Mouse (Mus musculus) skeletal muscle tissue, adult 2 months (tissue): Measurements from ENCODE around the gene Zfp37.
A peak's percentile ranks its signal among the peaks of the same experiment; 100 is the strongest.
"Not testable (repeated sequence)": the region's sequence is repeated elsewhere in the genome, so short reads cannot be mapped to it uniquely, and the experiment has no call there.

Source experiments
- DNase-seq: peaks from one replicate; pipeline ENCODE4 v3.0.0-alpha.2; 2012; ENCODE audit warnings: low read depth, low spot score

The Zfp37 gene

GRCm38 (mm10) chr4:62210035-62210434 lies 20.8 kb downstream of the Zfp37 start:
- no peak for DNase-seq

DNA sequence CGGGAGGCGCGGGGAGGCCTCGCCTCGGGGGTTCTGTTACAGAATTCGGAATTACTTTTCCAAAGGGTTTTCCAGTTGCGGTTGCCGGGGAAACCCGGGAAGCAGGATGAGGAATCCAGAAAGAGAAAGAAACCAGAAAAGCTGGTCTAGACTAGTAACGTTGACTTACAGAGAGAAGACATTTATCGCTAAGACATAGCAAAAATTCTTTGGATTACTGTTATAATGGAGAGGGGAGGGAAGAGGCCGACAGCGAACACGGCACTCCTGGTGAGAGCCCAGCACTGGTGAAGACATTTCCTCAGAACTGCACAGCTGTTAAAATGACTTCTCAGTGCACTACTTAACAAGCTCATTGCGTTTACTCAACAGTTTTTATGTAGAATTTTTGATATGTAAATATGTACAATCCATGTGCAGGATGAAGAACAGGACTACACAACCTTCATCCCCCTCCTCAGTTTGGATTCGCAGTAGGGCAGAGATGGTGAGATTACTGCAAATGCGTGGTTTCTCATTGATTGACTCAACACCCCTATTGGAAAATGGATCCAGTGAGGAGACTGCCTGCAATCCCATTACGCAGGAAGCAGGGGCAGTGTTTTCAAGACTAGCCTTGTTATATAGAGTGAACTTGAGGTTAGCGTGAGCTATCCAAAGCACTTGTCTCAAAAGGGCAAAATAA lies 22.0 kb downstream of the Zfp37 start:
- DNase-seq: no peak

DNA sequence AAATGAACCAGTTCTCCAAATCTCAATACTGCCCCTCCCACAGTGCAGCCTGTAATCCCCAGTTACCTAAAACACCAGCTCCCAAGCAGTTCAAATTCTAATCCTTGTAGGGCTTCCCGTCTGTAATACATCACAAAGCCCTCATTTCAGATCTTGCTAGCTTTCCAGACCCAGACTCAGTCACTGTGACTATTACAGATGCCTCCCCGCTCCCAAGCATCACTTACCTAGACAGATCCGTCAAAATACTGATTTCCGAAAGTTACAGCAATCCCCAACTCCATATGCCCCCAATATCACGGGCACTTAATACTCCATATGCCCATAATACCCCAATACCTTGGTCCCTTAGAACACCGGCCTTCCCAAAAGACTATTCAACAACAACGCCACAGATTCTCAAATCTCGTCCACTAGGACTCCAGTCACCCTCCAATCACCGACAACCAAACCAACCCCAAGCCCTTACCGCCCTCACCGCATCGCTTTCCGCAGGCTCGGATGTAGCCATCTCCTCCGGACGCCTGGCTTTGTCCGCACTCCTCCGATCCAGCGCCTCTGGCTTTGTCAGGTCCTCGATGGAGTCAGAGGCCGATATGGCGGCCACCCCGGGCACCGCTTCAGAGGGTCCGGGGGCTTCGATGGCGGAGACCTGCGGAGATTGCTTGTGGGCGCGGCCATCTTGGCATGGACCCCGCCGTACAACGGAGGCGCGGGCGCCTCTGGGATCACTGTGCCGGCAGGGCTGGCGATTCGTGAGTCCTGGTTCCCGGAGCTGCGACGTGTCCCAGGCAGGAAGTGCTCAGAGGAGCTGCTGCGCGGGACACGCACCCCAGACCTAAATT lies 22.8 kb downstream of the Zfp37 start:
- peak; percentile 68 for DNase-seq

DNA sequence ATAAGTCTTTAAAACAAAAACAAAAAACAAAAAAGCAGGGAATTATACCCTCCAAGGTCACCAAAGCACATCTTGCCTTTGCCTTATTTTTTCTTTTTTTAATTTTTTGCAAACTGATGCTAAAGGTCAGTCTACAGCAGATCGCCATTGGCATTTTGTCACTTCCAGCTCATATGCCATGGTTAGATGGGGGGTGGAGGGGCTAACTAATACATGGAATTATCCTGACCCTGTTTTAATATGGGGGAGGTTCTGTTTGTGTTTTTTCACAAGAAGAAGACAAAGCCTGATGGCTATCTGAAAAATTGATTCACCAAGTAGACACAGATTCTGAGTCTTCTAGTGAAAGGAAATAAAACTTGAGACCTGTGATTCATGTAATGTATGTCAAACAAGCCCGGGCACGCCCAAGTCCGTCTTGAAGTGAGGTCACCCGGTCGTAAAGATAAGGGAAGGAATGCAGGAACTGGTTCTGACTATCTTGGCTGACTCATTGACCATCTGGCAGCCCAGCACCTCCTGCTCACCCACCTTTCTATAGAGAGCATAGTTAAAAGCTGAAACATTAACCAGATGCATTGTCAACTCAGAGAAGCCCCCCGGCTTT lies 30.8 kb downstream of the Zfp37 start:
- DNase-seq: no peak

DNA sequence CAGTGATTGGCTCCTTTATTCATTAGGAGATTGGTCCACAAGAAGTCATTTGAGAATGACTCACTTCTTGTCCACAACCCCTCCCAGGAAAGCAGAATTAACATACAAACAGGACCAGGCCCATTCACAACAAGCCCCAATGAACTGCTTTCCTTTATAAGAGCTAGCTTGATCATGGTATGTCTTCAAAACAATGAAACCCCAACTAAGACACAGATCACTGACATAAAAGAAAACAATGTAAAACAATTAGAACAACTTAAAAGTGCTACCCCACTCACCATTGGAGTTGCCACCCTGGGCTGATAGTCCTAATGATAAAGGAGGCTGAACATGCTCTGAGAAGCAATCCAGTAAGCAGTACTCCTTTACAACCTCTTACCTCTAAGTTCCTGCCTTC lies 42.1 kb downstream of the Zfp37 start:
- no peak for DNase-seq

DNA sequence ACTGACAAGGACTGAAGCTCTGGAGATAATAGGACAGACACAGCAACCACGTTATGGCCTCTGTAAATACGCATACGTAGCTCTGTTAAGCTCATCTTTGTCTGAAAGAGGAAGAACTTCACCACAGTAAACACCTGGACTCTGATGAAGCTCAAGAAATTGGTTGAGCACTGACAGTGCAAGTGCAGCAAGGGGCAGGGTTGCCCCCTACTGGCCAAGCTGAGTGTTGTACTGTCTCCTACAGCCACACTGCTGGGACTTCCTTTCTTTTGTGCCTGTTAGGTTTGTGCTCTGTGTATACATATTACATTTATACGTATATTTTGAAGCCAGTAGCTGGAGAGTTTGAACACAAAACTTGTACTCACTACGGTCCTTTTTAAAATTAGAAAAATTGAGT lies 53.6 kb downstream of the Zfp37 start:
- no peak for DNase-seq

DNA sequence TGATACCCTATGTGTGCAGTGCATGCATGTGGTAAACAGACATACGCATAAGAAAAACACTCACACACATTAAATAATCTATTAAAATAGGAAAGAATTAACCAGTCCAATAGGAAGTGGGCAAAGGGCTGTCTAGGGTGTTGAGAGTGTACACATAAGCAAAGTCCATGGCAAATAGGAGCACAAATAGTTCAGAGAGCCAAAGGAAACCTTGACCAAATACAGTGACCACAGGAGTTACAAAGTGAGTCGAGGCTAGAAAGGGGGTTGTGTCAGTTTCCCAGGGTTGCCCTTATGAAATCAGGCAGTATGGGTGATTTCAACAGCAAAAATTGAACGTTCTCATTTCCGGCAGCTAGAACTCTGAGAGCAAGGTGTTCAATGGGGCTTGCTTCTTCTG lies 56.4 kb downstream of the Zfp37 start:
- DNase-seq: no peak

DNA sequence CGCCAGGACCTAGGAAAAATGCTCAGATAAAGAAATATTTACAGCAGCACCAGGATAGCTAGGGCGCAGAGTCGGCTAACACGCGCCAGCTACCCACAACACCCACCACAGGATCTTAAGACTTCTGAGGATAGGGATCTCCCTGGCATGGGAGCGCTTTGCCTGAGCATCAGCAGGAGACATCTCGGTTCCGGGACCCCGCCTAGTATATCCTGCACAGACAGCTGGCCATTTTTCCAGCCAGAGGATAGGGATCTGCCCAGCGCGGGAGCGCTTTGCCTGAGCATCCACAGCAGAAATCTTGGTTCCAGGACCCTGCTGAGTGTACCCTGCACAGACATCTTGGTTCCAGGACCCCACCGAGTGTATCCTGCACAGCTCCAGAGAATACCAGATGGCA lies 63.2 kb downstream of the Zfp37 start:
- not testable (repeated sequence) for DNase-seq

- DNase-seq: no peak
These were observed 72.4 kb downstream of the Zfp37 start for GRCm38 (mm10) chr4:62158401-62158800.

DNA sequence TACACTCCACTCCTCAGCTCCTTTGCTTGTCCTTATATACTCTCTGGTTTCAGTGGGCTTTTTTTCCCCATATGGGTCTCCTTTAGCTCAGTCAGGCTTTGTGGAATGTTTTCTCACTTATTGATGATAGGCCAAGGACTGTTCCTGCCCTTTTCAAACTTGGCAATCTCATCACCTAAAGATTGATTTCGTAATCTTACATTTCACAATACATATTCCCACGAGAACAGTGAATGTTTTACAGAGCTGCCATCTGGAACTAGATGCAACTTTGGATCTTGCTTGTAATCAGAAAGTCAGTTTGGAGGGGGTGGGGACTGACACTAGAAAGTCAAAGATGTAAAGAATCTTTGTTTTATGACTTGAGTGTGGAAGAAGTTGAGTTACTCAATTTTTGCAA lies 80.0 kb downstream of the Zfp37 start, which contains the start of gene Mup21:
Mup21 (minus strand) TSS at position 53 of the 400 bp plus-strand sequence.
- DNase-seq: peak; percentile 7
